Mouse (Mus musculus) 3T3-L1 (cell line): Measurements from ENCODE around the gene Tet1.
A peak's percentile ranks its signal among the peaks of the same experiment; 100 is the strongest.

Source experiments
- DNase-seq: peaks from one replicate; pipeline ENCODE4 v3.0.0-alpha.2; 2015; ENCODE audit warnings: low read depth, low spot score

Gene Tet1

GRCm38 (mm10) chr10:62892549-62893232, 16.1 kb downstream of the Tet1 start:
- DNase-seq: peak; percentile 13

- no peak for DNase-seq
These were observed 17.8 kb downstream of the Tet1 start for GRCm38 (mm10) chr10:62891025-62891424.

GRCm38 (mm10) chr10:62886799-62887591, 21.8 kb downstream of the Tet1 start:
- DNase-seq: peak; percentile 28

GRCm38 (mm10) chr10:62885969-62886798, 22.6 kb downstream of the Tet1 start:
- DNase-seq: no peak

- no peak for DNase-seq
These were observed 23.3 kb downstream of the Tet1 start for GRCm38 (mm10) chr10:62885460-62885859.

- no peak for DNase-seq
These were observed 24.3 kb downstream of the Tet1 start for GRCm38 (mm10) chr10:62884517-62884916.

- DNase-seq: no peak
These were observed 24.8 kb downstream of the Tet1 start for GRCm38 (mm10) chr10:62883933-62884372.

GRCm38 (mm10) chr10:62881211-62881610, 27.6 kb downstream of the Tet1 start:
- peak; percentile 27 for DNase-seq

- no peak for DNase-seq
These were observed 30.7 kb downstream of the Tet1 start for GRCm38 (mm10) chr10:62878056-62878455.

GRCm38 (mm10) chr10:62875565-62875964, 33.2 kb downstream of the Tet1 start:
- DNase-seq: no peak

- DNase-seq: no peak
These were observed 34.0 kb downstream of the Tet1 start for GRCm38 (mm10) chr10:62874828-62875227.

GRCm38 (mm10) chr10:62866035-62866791, 42.6 kb downstream of the Tet1 start:
- no peak for DNase-seq

- peak; percentile 66 for DNase-seq
These were observed 43.4 kb downstream of the Tet1 start for GRCm38 (mm10) chr10:62865167-62866034.

GRCm38 (mm10) chr10:62863563-62863962, 45.2 kb downstream of the Tet1 start:
- no peak for DNase-seq

GRCm38 (mm10) chr10:62862435-62862834, 46.4 kb downstream of the Tet1 start:
- DNase-seq: peak; percentile 56

- DNase-seq: no peak
These were observed 49.8 kb downstream of the Tet1 start for GRCm38 (mm10) chr10:62858967-62859366.

- DNase-seq: no peak
These were observed 52.0 kb downstream of the Tet1 start for GRCm38 (mm10) chr10:62856690-62857290.

GRCm38 (mm10) chr10:62854992-62855391, 53.8 kb downstream of the Tet1 start:
- peak; percentile 43 for DNase-seq

GRCm38 (mm10) chr10:62854581-62854980, 54.2 kb downstream of the Tet1 start:
- DNase-seq: no peak

GRCm38 (mm10) chr10:62851578-62851977, 57.2 kb downstream of the Tet1 start:
- DNase-seq: peak; percentile 79
